Mouse (Mus musculus): ENCODE data around the gene Cxcl3. TPM values are rescaled to one million over a fixed set of nuclear protein-coding genes. Genes with fewer than 3 reads are reported as not detected.
"Not testable (repeated sequence)": the region's sequence is repeated elsewhere in the genome, so short reads cannot be mapped to it uniquely, and the experiment has no call there.

The Cxcl3 gene
- polyA plus RNA-seq, 1 experiment from 2014 or later, result 0.16 TPM

- H3K9ac ChIP-seq, result no peak within 1 kb of the TSS
- H3K27ac ChIP-seq (replicated peaks), result no peak within 1 kb of the TSS
- no peaks in the 10 kb centered on the region for H3K9me3 ChIP-seq (replicated peaks)
- no peaks in the 10 kb centered on the region for H3K36me3 ChIP-seq
- H3K27me3 ChIP-seq, result no peaks in the 10 kb centered on the region
- H3K4me2 ChIP-seq (replicated peaks), result no peak within 1 kb of the TSS
- H3K4me1 ChIP-seq, result no peaks in the 10 kb centered on the region
- no peak for ATAC-seq (ENCODE audit: insufficient number of reproducible peaks, low FRiP score, low TSS enrichment, low read depth)
- no peak within 1 kb of the TSS for H3K4me3 ChIP-seq (replicated peaks)
- 60% methylated on average over 5 of the region's 5 CpGs for WGBS
These were observed 8.3 kb downstream of the Cxcl3 start, which contains the start of gene Cxcl15 for GRCm38 (mm10) chr5:90794195-90794625. Gene Cxcl15 (plus strand): TSS chr5:90794534.

- H3K36me3 ChIP-seq; H3K27ac ChIP-seq (replicated peaks); H3K4me3 ChIP-seq (replicated peaks); H3K9me3 ChIP-seq (replicated peaks); ATAC-seq (ENCODE audit: insufficient number of reproducible peaks, low FRiP score, low TSS enrichment, low read depth); H3K4me2 ChIP-seq (replicated peaks); H3K4me1 ChIP-seq; H3K27me3 ChIP-seq; H3K9ac ChIP-seq: not testable (repeated sequence)
- 95% methylated on average over 2 of the region's 2 CpGs for WGBS
These were observed 9.5 kb downstream of the Cxcl3 start for GRCm38 (mm10) chr5:90795392-90795791.

GRCm38 (mm10) chr5:90804574-90804973 is 18.7 kb downstream of the Cxcl3 start:
- Histone ChIP-seq H3K9me3 (replicated peaks) (no peaks in the 10 kb centered on the region), H3K9ac (no peak overlapping the region), H3K27ac (replicated peaks) (no peak overlapping the region), H3K4me3 (replicated peaks) (no peak overlapping the region), H3K4me2 (replicated peaks) (no peak overlapping the region), H3K36me3 (no peaks in the 10 kb centered on the region), H3K4me1 (no peaks in the 10 kb centered on the region), H3K27me3 (no peaks in the 10 kb centered on the region)
- ATAC-seq (ENCODE audit: insufficient number of reproducible peaks, low FRiP score, low TSS enrichment, low read depth), result no peak

- Histone ChIP-seq H3K4me1 (no peaks in the 10 kb centered on the region), H3K9ac (no peak overlapping the region), H3K4me3 (replicated peaks) (no peak overlapping the region), H3K27ac (replicated peaks) (no peak overlapping the region), H3K4me2 (replicated peaks) (no peak overlapping the region), H3K36me3 (no peaks in the 10 kb centered on the region), H3K9me3 (replicated peaks) (no peaks in the 10 kb centered on the region), H3K27me3 (no peaks in the 10 kb centered on the region)
- ATAC-seq (ENCODE audit: insufficient number of reproducible peaks, low FRiP score, low TSS enrichment, low read depth), result no peak
These were observed 20.1 kb downstream of the Cxcl3 start for GRCm38 (mm10) chr5:90806050-90806449.

GRCm38 (mm10) chr5:90807176-90807950 is 21.5 kb downstream of the Cxcl3 start:
- no peaks in the 10 kb centered on the region for H3K4me1 ChIP-seq
- no peak overlapping the region for H3K4me3 ChIP-seq (replicated peaks)
- no peak overlapping the region for H3K27ac ChIP-seq (replicated peaks)
- no peak overlapping the region for H3K4me2 ChIP-seq (replicated peaks)
- no peaks in the 10 kb centered on the region for H3K27me3 ChIP-seq
- no peaks in the 10 kb centered on the region for H3K9me3 ChIP-seq (replicated peaks)
- ATAC-seq (ENCODE audit: insufficient number of reproducible peaks, low FRiP score, low TSS enrichment, low read depth), result no peak; the same call in 1 of the 2 replicates
- no peak overlapping the region for H3K9ac ChIP-seq
- 35% methylated on average over 3 of the region's 3 CpGs for WGBS
- no peaks in the 10 kb centered on the region for H3K36me3 ChIP-seq

- no peaks in the 10 kb centered on the region for H3K4me1 ChIP-seq
- H3K27me3 ChIP-seq, result no peaks in the 10 kb centered on the region
- no peak overlapping the region for H3K4me3 ChIP-seq (replicated peaks)
- H3K27ac ChIP-seq (replicated peaks), result no peak overlapping the region
- no peak overlapping the region for H3K9ac ChIP-seq
- ATAC-seq (ENCODE audit: insufficient number of reproducible peaks, low FRiP score, low TSS enrichment, low read depth), result no peak
- no peaks in the 10 kb centered on the region for H3K36me3 ChIP-seq
- no peaks in the 10 kb centered on the region for H3K9me3 ChIP-seq (replicated peaks)
- H3K4me2 ChIP-seq (replicated peaks), result no peak overlapping the region
These were observed 33.9 kb downstream of the Cxcl3 start for GRCm38 (mm10) chr5:90819756-90820155.

GRCm38 (mm10) chr5:90832145-90832767 is 46.4 kb downstream of the Cxcl3 start:
- no peaks in the 10 kb centered on the region for H3K36me3 ChIP-seq
- peak; percentile 84 for ATAC-seq (ENCODE audit: insufficient number of reproducible peaks, low FRiP score, low TSS enrichment, low read depth)
- peak overlapping the region; percentile 68 for H3K27ac ChIP-seq (replicated peaks)
- WGBS, result 32% methylated on average over 11 of the region's 11 CpGs
- H3K4me3 ChIP-seq (replicated peaks), result 0 out of 2 replicates have a peak overlapping the region, but pooled peaks have one; percentile 4
- H3K9me3 ChIP-seq (replicated peaks), result no peaks in the 10 kb centered on the region
- H3K27me3 ChIP-seq, result no peaks in the 10 kb centered on the region
- peaks cover 15% of the 10 kb centered on the region for H3K4me1 ChIP-seq
- H3K4me2 ChIP-seq (replicated peaks), result peak overlapping the region; percentile 26; the same call in 1 of the 2 replicates
- H3K9ac ChIP-seq, result no peak overlapping the region

- Histone ChIP-seq H3K27me3 (no peaks in the 10 kb centered on the region), H3K36me3 (no peaks in the 10 kb centered on the region), H3K9ac (no peak overlapping the region), H3K4me3 (replicated peaks) (no peak overlapping the region), H3K4me1 (peaks cover 15% of the 10 kb centered on the region), H3K9me3 (replicated peaks) (no peaks in the 10 kb centered on the region), H3K27ac (replicated peaks) (peak overlapping the region; percentile 68), H3K4me2 (replicated peaks) (peak overlapping the region; percentile 26; the same call in 1 of the 2 replicates)
- peak; percentile 39 for ATAC-seq (ENCODE audit: insufficient number of reproducible peaks, low FRiP score, low TSS enrichment, low read depth)
- WGBS, result 51% methylated on average over 8 of the region's 8 CpGs
These were observed 47.0 kb downstream of the Cxcl3 start for GRCm38 (mm10) chr5:90832768-90833388.

GRCm38 (mm10) chr5:90834436-90834835 is 48.5 kb downstream of the Cxcl3 start:
- Histone ChIP-seq H3K4me3 (replicated peaks) (no peak overlapping the region), H3K36me3 (no peaks in the 10 kb centered on the region), H3K4me2 (replicated peaks) (no peak overlapping the region), H3K9ac (no peak overlapping the region), H3K27ac (replicated peaks) (no peak overlapping the region; the same call in 1 of the 2 replicates), H3K27me3 (no peaks in the 10 kb centered on the region), H3K9me3 (replicated peaks) (no peaks in the 10 kb centered on the region), H3K4me1 (peaks cover 15% of the 10 kb centered on the region)
- 62% methylated on average over 4 of the region's 4 CpGs for WGBS
- no peak for ATAC-seq (ENCODE audit: insufficient number of reproducible peaks, low FRiP score, low TSS enrichment, low read depth)

- no peaks in the 10 kb centered on the region for H3K4me1 ChIP-seq
- no peaks in the 10 kb centered on the region for H3K9me3 ChIP-seq (replicated peaks)
- no peaks in the 10 kb centered on the region for H3K36me3 ChIP-seq
- H3K27me3 ChIP-seq, result no peaks in the 10 kb centered on the region
- WGBS, result 68% methylated on average over 5 of the region's 5 CpGs
- no peak overlapping the region for H3K27ac ChIP-seq (replicated peaks)
- H3K4me3 ChIP-seq (replicated peaks), result no peak overlapping the region
- no peak overlapping the region for H3K4me2 ChIP-seq (replicated peaks)
- ATAC-seq (ENCODE audit: insufficient number of reproducible peaks, low FRiP score, low TSS enrichment, low read depth), result no peak
- no peak overlapping the region for H3K9ac ChIP-seq
These were observed 52.7 kb downstream of the Cxcl3 start for GRCm38 (mm10) chr5:90838582-90838981.

Measured in embryonic facial prominence, embryonic 15.5 days (tissue).